Mouse (Mus musculus) cerebellum, adult 2 months (tissue): Measurements from ENCODE around the gene Zcchc7.
"Not testable (repeated sequence)": the region's sequence is repeated elsewhere in the genome, so short reads cannot be mapped to it uniquely, and the experiment has no call there.

Source experiments
- CTCF ChIP-seq: fragments of 200-500 bp; IDR thresholded peaks from 2 replicates; pipeline ENCODE4 v1.5.1; 2011; ENCODE audit warnings: low read depth, mild to moderate bottlenecking, control low read depth, low read length, moderate library complexity, borderline replicate concordance; ENCODE audit not compliant: insufficient read depth
- POLR2A ChIP-seq: fragments of 200-500 bp; IDR thresholded peaks from 2 replicates; pipeline ENCODE4 v1.6.1; 2011; ENCODE audit warnings: low read length, control low read depth, borderline replicate concordance; ENCODE audit not compliant: insufficient read depth

DNA sequence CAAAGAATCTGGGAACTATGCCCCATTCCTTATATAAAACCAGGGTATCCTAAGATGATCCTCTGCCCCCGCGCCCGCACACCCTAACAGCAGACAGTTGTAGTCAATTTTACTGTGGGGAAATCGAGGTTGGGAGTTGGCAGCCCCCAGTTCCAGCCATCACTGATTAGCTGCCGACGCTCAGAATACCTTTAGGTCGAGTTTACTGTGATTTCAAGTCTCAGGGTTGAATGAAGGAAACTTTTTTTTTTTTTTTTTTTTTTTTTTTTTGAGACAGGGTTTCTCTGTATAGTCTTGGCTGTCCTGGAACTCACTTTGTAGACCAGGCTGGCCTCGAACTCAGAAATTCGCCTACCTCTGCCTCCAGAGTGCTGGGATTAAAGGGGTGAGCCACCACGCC lies 1.5 kb downstream of the Zcchc7 start:
- not testable (repeated sequence) for TF ChIP-seq POLR2A, CTCF
